ENCODE assay signal across 23 mouse cellular contexts in genomic region chr15:79000357-79000791, GRCm38 (mm10). TPM values are rescaled to one million over a fixed set of nuclear protein-coding genes. Genes with fewer than 3 reads are reported as not detected.
DNase-seq lines count a peak whose midpoint lies in the region; ATAC-seq lines count a peak whose summit lies in the region.
"Had no signal": no experiment of that assay in that cellular context is flagged by ENCODE, and none has a peak within 500 bp of the region (broad histone marks: within the 10 kb centered on the region; RNA-seq: fewer than 3 reads in every experiment).

No protein-coding gene starts in this region.

- DNase-seq in heart, adult 11 months = peak; percentile 88
- DNase-seq in heart, postnatal 36 days = no peak
- DNase-seq in thymus, postnatal 0 days (ENCODE audit: low spot score) = peak; percentile 4
- no peak for DNase-seq in thymus, postnatal 10 days (ENCODE audit: low spot score in 2 of 2)
- DNase-seq in cerebellum, postnatal 25 days = peak; percentile 67 to 73
- DNase-seq: adrenal gland, adult 2 months; B cell, adult 2 months; embryo, embryonic 11 days; kidney, adult 18-20 months; liver; lung, embryonic 14.5 days; right cerebral cortex, postnatal 14 days had no signal

- intact Hi-C loops in heart, postnatal 36 days (cut with DNase I) = no loop called here

- no peak for ATAC-seq in megakaryocyte progenitor cell, adult 5-6 weeks (replicated peaks; ENCODE audit: poor library complexity)
- no peak for ATAC-seq in granulocyte monocyte progenitor cell, adult 5-6 weeks (replicated peaks; ENCODE audit: poor library complexity, severe bottlenecking)
- ATAC-seq: forebrain, embryonic 14.5 days; midbrain, embryonic 16.5 days had no signal

RNA-seq across cellular contexts. Expression of gene H1f0, which starts 27.9 kb away (rescaled TPM):
- 100 to 1,000 TPM in 1 of 2 experiments, 10 to 100 TPM in 1; 79.2 to 117 TPM for total RNA-seq in heart, postnatal 36 days (2021)
- 303 and 311 TPM in 2 replicates for polyA plus RNA-seq in thymus, postnatal 0 days (2015; fragmentation: Nextera tagmentation; extraction: Ambion mirVana)
- 11.1 and 14.5 TPM in 2 replicates for total RNA-seq in megakaryocyte progenitor cell, adult 5-6 weeks (2015)
- total RNA-seq in megakaryocyte progenitor cell, adult 5-6 weeks (2017) = 24.3 and 29.0 TPM in 2 replicates
- total RNA-seq in granulocyte monocyte progenitor cell, adult 5-6 weeks (2014; fragmentation: Nextera tagmentation) = 10.6 and 17.0 TPM in 2 replicates
- total RNA-seq in granulocyte monocyte progenitor cell, adult 5-6 weeks (2017) = 19.6 and 24.4 TPM in 2 replicates

RNA-seq across cellular contexts. Expression of gene Galr3, which starts 41.3 kb away (rescaled TPM):
- not detected for total RNA-seq in heart, postnatal 36 days (2021)
- polyA plus RNA-seq in thymus, postnatal 0 days (2015; fragmentation: Nextera tagmentation; extraction: Ambion mirVana) = 0.14 and 0.21 TPM in 2 replicates
- total RNA-seq in megakaryocyte progenitor cell, adult 5-6 weeks (2015) = 0.15 and 0.69 TPM in 2 replicates
- total RNA-seq in megakaryocyte progenitor cell, adult 5-6 weeks (2017) = 0.29 and 0.91 TPM in 2 replicates
- 0.73 TPM in 1 of 2 replicates, not detected in the other for total RNA-seq in granulocyte monocyte progenitor cell, adult 5-6 weeks (2014; fragmentation: Nextera tagmentation)
- total RNA-seq in granulocyte monocyte progenitor cell, adult 5-6 weeks (2017) = 0.65 and 2.1 TPM in 2 replicates
- total RNA-seq: G1E; gastrocnemius, adult 18-20 months; heart, adult 18-20 months had no signal
- polyA plus RNA-seq: forebrain, embryonic 14.5 days; G1E; heart, embryonic 15.5 days; hindbrain, embryonic 14.5 days; lung, embryonic 14.5 days; macrophage; midbrain, embryonic 16.5 days; neural tube, embryonic 11.5 days had no signal

RNA-seq across cellular contexts. Expression of gene Triobp, which starts 52.9 kb away (rescaled TPM):
- 10 to 100 TPM; 36.7 to 40.3 TPM for total RNA-seq in heart, postnatal 36 days (2021)
- 16.3 and 18.0 TPM in 2 replicates for polyA plus RNA-seq in thymus, postnatal 0 days (2015; fragmentation: Nextera tagmentation; extraction: Ambion mirVana)
- total RNA-seq in megakaryocyte progenitor cell, adult 5-6 weeks (2015) = 66.0 and 71.4 TPM in 2 replicates
- total RNA-seq in megakaryocyte progenitor cell, adult 5-6 weeks (2017) = 20.7 and 26.0 TPM in 2 replicates
- 44.7 and 55.4 TPM in 2 replicates for total RNA-seq in granulocyte monocyte progenitor cell, adult 5-6 weeks (2014; fragmentation: Nextera tagmentation)
- total RNA-seq in granulocyte monocyte progenitor cell, adult 5-6 weeks (2017) = 20.6 and 32.3 TPM in 2 replicates

Comparison
In these comparisons a context has a peak if more than half of its experiments do, and no peak if none do; other contexts are left out.
1. DNase-seq: peak in heart, adult 11 months (single experiment), thymus, postnatal 0 days (single experiment) and cerebellum, postnatal 25 days (2 of 2); none in heart, postnatal 36 days (0 of 2) and thymus, postnatal 10 days (0 of 2).